In genomic region chr1:58503793-58504370, GRCm38 (mm10) we compare ENCODE assay signal across 8 mouse cellular contexts. TPM values are rescaled to one million over a fixed set of nuclear protein-coding genes. Genes with fewer than 3 reads are reported as not detected.
DNase-seq lines count a peak whose midpoint lies in the region; ATAC-seq and TF ChIP-seq lines count a peak whose summit lies in the region.

No protein-coding gene starts in this region.

- peaks cover 10% of the 10 kb centered on the region; the same call in 1 of the 2 replicates for H3K4me1 ChIP-seq in kidney, embryonic 16.5 days (ENCODE audit: insufficient read depth, low read length)
- H3K4me1 ChIP-seq in bone marrow macrophage, adult 2 months (ENCODE audit: control insufficient read depth, insufficient read depth, low read length): peaks cover 3% of the 10 kb centered on the region
- H3K4me1 ChIP-seq in hindbrain, embryonic 14.5 days (replicated peaks; ENCODE audit: control insufficient read depth, insufficient read depth, low read length): peaks cover 15% of the 10 kb centered on the region
- H3K4me1 ChIP-seq in midbrain, embryonic 16.5 days (ENCODE audit: control insufficient read depth, insufficient read depth, low read length): peaks cover 21% of the 10 kb centered on the region

- H3K36me3 ChIP-seq in kidney, embryonic 16.5 days (ENCODE audit: insufficient read depth, low read length): peaks cover 35% of the 10 kb centered on the region
- peaks cover 18% of the 10 kb centered on the region for H3K36me3 ChIP-seq in hindbrain, embryonic 14.5 days (replicated peaks; ENCODE audit: control insufficient read depth, insufficient read depth)
- peaks cover 6% of the 10 kb centered on the region; the same call in 1 of the 2 replicates for H3K36me3 ChIP-seq in midbrain, embryonic 16.5 days (ENCODE audit: control insufficient read depth, insufficient read depth, low read length)

- H3K9me3 ChIP-seq in kidney, embryonic 16.5 days (ENCODE audit: low read length): peaks cover 31% of the 10 kb centered on the region
- H3K9me3 ChIP-seq in hindbrain, embryonic 14.5 days (ENCODE audit: control insufficient read depth, low read length): peaks cover 18% of the 10 kb centered on the region
- peaks cover 10% of the 10 kb centered on the region; the same call in 1 of the 2 replicates for H3K9me3 ChIP-seq in midbrain, embryonic 16.5 days (replicated peaks; ENCODE audit: control insufficient read depth, low read length, poor library complexity, severe bottlenecking)

- ATAC-seq in kidney, embryonic 16.5 days (ENCODE audit: low FRiP score, low TSS enrichment): peak; percentile 14; the same call in 1 of the 2 replicates
- ATAC-seq in hindbrain, embryonic 14.5 days (ENCODE audit: low FRiP score): no peak
- ATAC-seq in midbrain, embryonic 16.5 days: no peak
- no peak for ATAC-seq in cerebellum, adult (ENCODE audit: insufficient number of reproducible peaks, low FRiP score, low TSS enrichment)

- no peaks in the 10 kb centered on the region for H3K27me3 ChIP-seq in kidney, embryonic 16.5 days (ENCODE audit: insufficient read depth, low read length)
- no peaks in the 10 kb centered on the region for H3K27me3 ChIP-seq in hindbrain, embryonic 14.5 days (ENCODE audit: control insufficient read depth, insufficient read depth, low read length)
- no peaks in the 10 kb centered on the region for H3K27me3 ChIP-seq in midbrain, embryonic 16.5 days (ENCODE audit: control insufficient read depth, insufficient read depth, low read depth, low read length)

- 32% methylated on average over 9 of the region's 9 CpGs for WGBS in kidney, embryonic 16.5 days
- 29% methylated on average over 9 of the region's 9 CpGs for WGBS in hindbrain, embryonic 14.5 days
- 20% methylated on average over 9 of the region's 9 CpGs for WGBS in midbrain, embryonic 16.5 days

- H3K27ac ChIP-seq in kidney, embryonic 16.5 days (ENCODE audit: low read length): no peak overlapping the region
- H3K27ac ChIP-seq in bone marrow macrophage, adult 2 months (ENCODE audit: insufficient read depth, low read depth, low read length): peak overlapping the region; percentile 48
- no peak overlapping the region for H3K27ac ChIP-seq in hindbrain, embryonic 14.5 days
- peak overlapping the region; percentile 81 for H3K27ac ChIP-seq in midbrain, embryonic 16.5 days (ENCODE audit: low read length)

- TF ChIP-seq POLR2A in bone marrow macrophage, adult 2 months (IDR thresholded peaks at IDR 0.05; ENCODE audit: borderline replicate concordance, low read depth, low read length): no peak

- peak overlapping the region; percentile 92 for H3K4me3 ChIP-seq in kidney, embryonic 16.5 days (ENCODE audit: low read length)
- peak overlapping the region; percentile 87 for H3K4me3 ChIP-seq in bone marrow macrophage, adult 2 months (ENCODE audit: insufficient read depth, low read length)
- H3K4me3 ChIP-seq in hindbrain, embryonic 14.5 days (replicated peaks; ENCODE audit: low read length): peak overlapping the region; percentile 70
- peak overlapping the region; percentile 99 for H3K4me3 ChIP-seq in midbrain, embryonic 16.5 days (ENCODE audit: low read depth, low read length)

- no peak for TF ChIP-seq CTCF in bone marrow macrophage, adult 2 months (IDR thresholded peaks at IDR 0.05; ENCODE audit: low read depth, low read length)

- H3K4me2 ChIP-seq in kidney, embryonic 16.5 days (replicated peaks; ENCODE audit: low read depth, low read length): peak overlapping the region; percentile 80
- peak overlapping the region; percentile 70 for H3K4me2 ChIP-seq in hindbrain, embryonic 14.5 days (replicated peaks)
- H3K4me2 ChIP-seq in midbrain, embryonic 16.5 days (ENCODE audit: low read length): peak overlapping the region; percentile 97

- peak overlapping the region; percentile 84 for H3K9ac ChIP-seq in kidney, embryonic 16.5 days (replicated peaks; ENCODE audit: low read length)
- H3K9ac ChIP-seq in hindbrain, embryonic 14.5 days: peak overlapping the region; percentile 77
- peak overlapping the region; percentile 95 for H3K9ac ChIP-seq in midbrain, embryonic 16.5 days (ENCODE audit: low read depth, low read length)

- no peak for DNase-seq in kidney, postnatal 25 days
- DNase-seq in hindbrain, embryonic 14.5 days (ENCODE audit: low spot score): no peak
- no peak for DNase-seq in right cerebral cortex, postnatal 4 days
- DNase-seq in layer of hippocampus, adult 18-20 months (ENCODE audit: low spot score in 2 of 2): no peak

RNA-seq across cellular contexts. Expression of gene Orc2, which starts 1.0 kb away (rescaled TPM):
- polyA plus RNA-seq in kidney, embryonic 16.5 days (2015; fragmentation: Nextera tagmentation; extraction: Ambion mirVana): 30.6 and 31.3 TPM in 2 replicates
- 12.2 and 14.3 TPM in 2 replicates for polyA plus RNA-seq in bone marrow macrophage, adult 2 months (2012; ENCODE audit: insufficient read depth, insufficient read length, missing spikeins)
- 19.7 and 21.5 TPM in 2 replicates for polyA plus RNA-seq in hindbrain, embryonic 14.5 days (2014; fragmentation: Nextera tagmentation; extraction: Ambion mirVana)
- 15.1 and 17.2 TPM in 2 replicates for polyA plus RNA-seq in midbrain, embryonic 16.5 days (2015; fragmentation: Nextera tagmentation; extraction: Ambion mirVana)
- total RNA-seq in layer of hippocampus, adult 18-20 months (2021): 10 to 100 TPM; 24.1 to 27.1 TPM

RNA-seq across cellular contexts. Expression of gene Ppil3, which starts 58.6 kb away (rescaled TPM):
- 55.6 and 60.6 TPM in 2 replicates for polyA plus RNA-seq in kidney, embryonic 16.5 days (2015; fragmentation: Nextera tagmentation; extraction: Ambion mirVana)
- polyA plus RNA-seq in bone marrow macrophage, adult 2 months (2012; ENCODE audit: insufficient read depth, insufficient read length, missing spikeins): 23.8 and 33.3 TPM in 2 replicates
- 48.7 and 57.8 TPM in 2 replicates for polyA plus RNA-seq in hindbrain, embryonic 14.5 days (2014; fragmentation: Nextera tagmentation; extraction: Ambion mirVana)
- polyA plus RNA-seq in midbrain, embryonic 16.5 days (2015; fragmentation: Nextera tagmentation; extraction: Ambion mirVana): 49.8 and 50.2 TPM in 2 replicates
- 10 to 100 TPM; 25.2 to 25.9 TPM for total RNA-seq in layer of hippocampus, adult 18-20 months (2021)

RNA-seq across cellular contexts. Expression of gene Nif3l1, which starts 58.9 kb away (rescaled TPM):
- polyA plus RNA-seq in kidney, embryonic 16.5 days (2015; fragmentation: Nextera tagmentation; extraction: Ambion mirVana): 51.9 and 52.2 TPM in 2 replicates
- 10.3 and 13.7 TPM in 2 replicates for polyA plus RNA-seq in bone marrow macrophage, adult 2 months (2012; ENCODE audit: insufficient read depth, insufficient read length, missing spikeins)
- 50.4 and 51.6 TPM in 2 replicates for polyA plus RNA-seq in hindbrain, embryonic 14.5 days (2014; fragmentation: Nextera tagmentation; extraction: Ambion mirVana)
- 56.9 and 57.5 TPM in 2 replicates for polyA plus RNA-seq in midbrain, embryonic 16.5 days (2015; fragmentation: Nextera tagmentation; extraction: Ambion mirVana)
- total RNA-seq in layer of hippocampus, adult 18-20 months (2021): 10 to 100 TPM; 18.5 to 23.2 TPM

Comparison
In these comparisons a context has a peak if more than half of its experiments do, and no peak if none do; other contexts are left out.
1. H3K27ac ChIP-seq: peak in bone marrow macrophage, adult 2 months (single experiment) and midbrain, embryonic 16.5 days (single experiment); none in kidney, embryonic 16.5 days (single experiment) and hindbrain, embryonic 14.5 days (single experiment).
2. Peak in every context shown above with its lines, with median percentiles within 50 percentile points of each other: H3K4me2 ChIP-seq, H3K4me3 ChIP-seq and H3K9ac ChIP-seq.